Mouse (Mus musculus) midbrain, embryonic 13.5 days (tissue): Measurements from ENCODE around the gene Fyn. TPM values are rescaled to one million over a fixed set of nuclear protein-coding genes. Genes with fewer than 3 reads are reported as not detected.

Experiments
- ATAC-seq: fragments of 200-750 bp; cut with Nextera tagmentation; 2 replicates; pipeline ENCODE4 v1.8.0; 2017; ENCODE audit warnings: mild to moderate bottlenecking, moderate TSS enrichment, moderate library complexity
- H3K27ac ChIP-seq: fragments of 300-500 bp; sonication (generic); 2 replicates; pipeline ENCODE4 v1.5.1; 2015; ENCODE audit warnings: inconsistent platforms, mild to moderate bottlenecking, moderate library complexity
- H3K27me3 ChIP-seq: fragments of 300-500 bp; sonication (generic); 2 replicates; pipeline ENCODE4 v1.6.1; 2015; ENCODE audit warnings: mild to moderate bottlenecking, inconsistent platforms
- H3K36me3 ChIP-seq: fragments of 300-500 bp; sonication (generic); 2 replicates; pipeline ENCODE4 v1.6.1; 2015; ENCODE audit warnings: mild to moderate bottlenecking, inconsistent platforms
- H3K4me1 ChIP-seq: fragments of 300-500 bp; sonication (generic); replicated peaks from 2 replicates; pipeline ENCODE4 v1.6.1; 2015; ENCODE audit warnings: inconsistent platforms
- H3K4me2 ChIP-seq: fragments of 300-500 bp; sonication (generic); replicated peaks from 2 replicates; pipeline ENCODE4 v1.6.1; 2015; ENCODE audit warnings: moderate library complexity, mild to moderate bottlenecking, inconsistent platforms
- H3K4me3 ChIP-seq: fragments of 300-500 bp; sonication (generic); replicated peaks from 2 replicates; pipeline ENCODE4 v1.5.1; 2015; ENCODE audit warnings: mild to moderate bottlenecking, inconsistent platforms
- H3K9ac ChIP-seq: fragments of 300-500 bp; sonication (generic); replicated peaks from 2 replicates; pipeline ENCODE4 v1.6.1; 2015; ENCODE audit warnings: mild to moderate bottlenecking, inconsistent platforms
- H3K9me3 ChIP-seq: fragments of 300-500 bp; sonication (generic); 2 replicates; pipeline ENCODE4 v1.6.1; 2016; ENCODE audit warnings: mild to moderate bottlenecking, inconsistent platforms
- WGBS: fragments of 180-500 bp; shearing (Covaris S2); methylation state at CpG from one replicate; pipeline ENCODE4 v1.1.7; 2015; 5-methylcytosine and 5-hydroxymethylcytosine counted together
- polyA plus RNA-seq: library from polyadenylated mRNA; unstranded; fragments of >200 nt; fragmentation: Nextera tagmentation; extraction: Ambion mirVana; gene quantifications from 2 replicates; pipeline ENCODE4 v1.2.1, GENCODE M21; 2015

Fyn gene
- polyA plus RNA-seq, 1 experiment from 2014 or later, result 64.8 TPM

GRCm38 (mm10) chr10:39520123-39520989 lies 151.7 kb downstream of the Fyn start:
- 54% methylated on average over 9 of the region's 9 CpGs for WGBS

GRCm38 (mm10) chr10:39521327-39521726 lies 152.7 kb downstream of the Fyn start:
- Histone ChIP-seq H3K9ac (0 out of 2 replicates have a peak overlapping the region, but pooled peaks have one; percentile 8), H3K4me1 (peaks cover 78% of the 10 kb centered on the region)
- WGBS, result 88% methylated on average over 1 of the region's 1 CpGs

More at GRCm38 (mm10) chr10:39520123-39520989, 151.7 kb downstream of the Fyn start:
- no peak overlapping the region for H3K4me2 ChIP-seq
- H3K27ac ChIP-seq, result peak overlapping the region; percentile 48
- peaks cover 20% of the 10 kb centered on the region for H3K36me3 ChIP-seq
- ATAC-seq, result peak; percentile 86
- no peak overlapping the region for H3K4me3 ChIP-seq
- no peak overlapping the region for H3K9ac ChIP-seq
- H3K27me3 ChIP-seq, result no peaks in the 10 kb centered on the region
- H3K9me3 ChIP-seq, result no peaks in the 10 kb centered on the region
- H3K4me1 ChIP-seq, result peaks cover 81% of the 10 kb centered on the region

GRCm38 (mm10) chr10:39521861-39522391 lies 153.3 kb downstream of the Fyn start:
- Histone ChIP-seq H3K27ac (peak overlapping the region; percentile 16; the same call in 1 of the 2 replicates), H3K9ac (0 out of 2 replicates have a peak overlapping the region, but pooled peaks have one; percentile 8)

More at GRCm38 (mm10) chr10:39521327-39521726, 152.7 kb downstream of the Fyn start:
- no peak for ATAC-seq
- Histone ChIP-seq H3K4me3 (no peak overlapping the region), H3K27me3 (no peaks in the 10 kb centered on the region), H3K4me2 (no peak overlapping the region), H3K9me3 (no peaks in the 10 kb centered on the region), H3K36me3 (peaks cover 18% of the 10 kb centered on the region), H3K27ac (no peak overlapping the region)

GRCm38 (mm10) chr10:39522857-39523614 lies 154.4 kb downstream of the Fyn start:
- H3K4me1 ChIP-seq, result peaks cover 74% of the 10 kb centered on the region
- peak overlapping the region; percentile 57 for H3K27ac ChIP-seq
- H3K4me2 ChIP-seq, result no peak overlapping the region
- peaks cover 22% of the 10 kb centered on the region for H3K36me3 ChIP-seq
- no peak for ATAC-seq
- peak overlapping the region; percentile 36; the same call in 1 of the 2 replicates for H3K9ac ChIP-seq
- no peaks in the 10 kb centered on the region for H3K27me3 ChIP-seq
- no peak overlapping the region for H3K4me3 ChIP-seq
- 52% methylated on average over 11 of the region's 11 CpGs for WGBS
- H3K9me3 ChIP-seq, result no peaks in the 10 kb centered on the region

More at GRCm38 (mm10) chr10:39521861-39522391, 153.3 kb downstream of the Fyn start:
- Histone ChIP-seq H3K9me3 (no peaks in the 10 kb centered on the region), H3K36me3 (peaks cover 19% of the 10 kb centered on the region), H3K4me3 (no peak overlapping the region), H3K27me3 (no peaks in the 10 kb centered on the region), H3K4me1 (peaks cover 75% of the 10 kb centered on the region), H3K4me2 (no peak overlapping the region)
- 76% methylated on average over 5 of the region's 5 CpGs for WGBS
- ATAC-seq, result no peak

- peaks cover 22% of the 10 kb centered on the region for H3K36me3 ChIP-seq
Measured at GRCm38 (mm10) chr10:39524355-39524754, 155.7 kb downstream of the Fyn start.

GRCm38 (mm10) chr10:39525431-39525830 lies 156.8 kb downstream of the Fyn start:
- Histone ChIP-seq H3K27ac (peak overlapping the region; percentile 74), H3K27me3 (no peaks in the 10 kb centered on the region), H3K4me2 (no peak overlapping the region), H3K4me3 (no peak overlapping the region), H3K9ac (no peak overlapping the region), H3K36me3 (peaks cover 29% of the 10 kb centered on the region), H3K9me3 (no peaks in the 10 kb centered on the region), H3K4me1 (peaks cover 67% of the 10 kb centered on the region)
- 85% methylated on average over 13 of the region's 13 CpGs for WGBS
- ATAC-seq, result no peak

More at GRCm38 (mm10) chr10:39524355-39524754, 155.7 kb downstream of the Fyn start:
- no peak overlapping the region for H3K4me3 ChIP-seq
- H3K27me3 ChIP-seq, result no peaks in the 10 kb centered on the region
- ATAC-seq, result no peak
- H3K9me3 ChIP-seq, result no peaks in the 10 kb centered on the region
- H3K9ac ChIP-seq, result 0 out of 2 replicates have a peak overlapping the region, but pooled peaks have one; percentile 12
- 47% methylated on average over 8 of the region's 8 CpGs for WGBS
- peak overlapping the region; percentile 74 for H3K27ac ChIP-seq
- H3K4me1 ChIP-seq, result peaks cover 74% of the 10 kb centered on the region
- no peak overlapping the region for H3K4me2 ChIP-seq

- Histone ChIP-seq H3K9ac (no peak overlapping the region), H3K27me3 (no peaks in the 10 kb centered on the region), H3K4me3 (no peak overlapping the region), H3K4me1 (peaks cover 56% of the 10 kb centered on the region), H3K36me3 (peaks cover 29% of the 10 kb centered on the region), H3K4me2 (no peak overlapping the region), H3K27ac (no peak overlapping the region), H3K9me3 (no peaks in the 10 kb centered on the region)
- 17% methylated on average over 5 of the region's 5 CpGs for WGBS
- ATAC-seq, result no peak
Measured at GRCm38 (mm10) chr10:39527113-39527512, 158.5 kb downstream of the Fyn start.

- Histone ChIP-seq H3K9ac (no peak overlapping the region; the same call in 1 of the 2 replicates), H3K27ac (peak overlapping the region; percentile 59), H3K27me3 (no peaks in the 10 kb centered on the region), H3K36me3 (peaks cover 35% of the 10 kb centered on the region), H3K4me3 (no peak overlapping the region), H3K4me2 (no peak overlapping the region), H3K4me1 (peaks cover 55% of the 10 kb centered on the region), H3K9me3 (no peaks in the 10 kb centered on the region)
- 58% methylated on average over 14 of the region's 14 CpGs for WGBS
- ATAC-seq, result peak; percentile 24; the same call in 1 of the 2 replicates
Measured at GRCm38 (mm10) chr10:39529179-39529578, 160.5 kb downstream of the Fyn start.

GRCm38 (mm10) chr10:39532008-39532740 lies 163.5 kb downstream of the Fyn start:
- peaks cover 68% of the 10 kb centered on the region for H3K4me1 ChIP-seq
- peaks cover 32% of the 10 kb centered on the region for H3K36me3 ChIP-seq

GRCm38 (mm10) chr10:39532823-39533222 lies 164.2 kb downstream of the Fyn start:
- Histone ChIP-seq H3K9ac (no peak overlapping the region), H3K27ac (peak overlapping the region; percentile 12; the same call in 1 of the 2 replicates), H3K4me2 (no peak overlapping the region), H3K36me3 (peaks cover 37% of the 10 kb centered on the region), H3K9me3 (no peaks in the 10 kb centered on the region), H3K4me3 (no peak overlapping the region), H3K4me1 (peaks cover 70% of the 10 kb centered on the region), H3K27me3 (no peaks in the 10 kb centered on the region)
- 61% methylated on average over 7 of the region's 7 CpGs for WGBS
- no peak for ATAC-seq

More at GRCm38 (mm10) chr10:39532008-39532740, 163.5 kb downstream of the Fyn start:
- 67% methylated on average over 19 of the region's 20 CpGs for WGBS
- Histone ChIP-seq H3K9me3 (no peaks in the 10 kb centered on the region), H3K4me3 (no peak overlapping the region), H3K9ac (no peak overlapping the region), H3K4me2 (no peak overlapping the region), H3K27ac (peak overlapping the region; percentile 40; the same call in 1 of the 2 replicates), H3K27me3 (no peaks in the 10 kb centered on the region)
- no peak for ATAC-seq
